Mouse (Mus musculus) midbrain, postnatal 0 days (tissue): ENCODE measurements around the gene Casq2. TPM values are rescaled to one million over a fixed set of nuclear protein-coding genes. Genes with fewer than 3 reads are reported as not detected.

ENCODE experiments used
- ATAC-seq: fragments of 200-750 bp; cut with Nextera tagmentation; 2 replicates; pipeline ENCODE4 v1.8.0; 2017; ENCODE audit warnings: moderate number of reproducible peaks, mild to moderate bottlenecking, moderate TSS enrichment, moderate library complexity; ENCODE audit not compliant: low FRiP score
- DNase-seq: peaks from one replicate; pipeline ENCODE4 v3.0.0-alpha.2; 2015; ENCODE audit warnings: low spot score
- H3K27ac ChIP-seq: fragments of 300-500 bp; sonication (generic); 2 replicates; pipeline ENCODE4 v1.5.1; 2014; ENCODE audit warnings: low read depth, mild to moderate bottlenecking, low read length, mixed read lengths
- H3K27me3 ChIP-seq: fragments of 300-500 bp; sonication (generic); 2 replicates; pipeline ENCODE4 v1.6.1; 2014; ENCODE audit warnings: low read length, control low read depth, mixed read lengths; ENCODE audit not compliant: insufficient read depth
- H3K36me3 ChIP-seq: fragments of 300-500 bp; sonication (generic); 2 replicates; pipeline ENCODE4 v1.6.1; 2014; ENCODE audit warnings: low read length, control low read depth, mixed read lengths; ENCODE audit not compliant: insufficient read depth
- H3K4me1 ChIP-seq: fragments of 300-500 bp; sonication (generic); 2 replicates; pipeline ENCODE4 v1.6.1; 2014; ENCODE audit warnings: mild to moderate bottlenecking, control low read depth, antibody characterized with exemption, low read length, mixed read lengths; ENCODE audit not compliant: insufficient read depth
- H3K4me2 ChIP-seq: fragments of 300-500 bp; sonication (generic); 2 replicates; pipeline ENCODE4 v1.6.1; 2014; ENCODE audit warnings: low read depth, mild to moderate bottlenecking, low read length, mixed read lengths; ENCODE audit not compliant: poor library complexity, severe bottlenecking
- H3K4me3 ChIP-seq: fragments of 300-500 bp; sonication (generic); 2 replicates; pipeline ENCODE4 v1.5.1; 2014; ENCODE audit warnings: low read depth, mild to moderate bottlenecking, low read length, moderate library complexity
- H3K9ac ChIP-seq: fragments of 300-500 bp; sonication (generic); replicated peaks from 2 replicates; pipeline ENCODE4 v1.6.1; 2014; ENCODE audit warnings: mild to moderate bottlenecking, low read length, moderate library complexity, mixed read lengths; ENCODE audit not compliant: poor library complexity, severe bottlenecking
- H3K9me3 ChIP-seq: fragments of 300-500 bp; sonication (generic); 2 replicates; pipeline ENCODE4 v1.6.1; 2016; ENCODE audit warnings: low read length, control low read depth
- CTCF ChIP-seq: IDR thresholded peaks from 2 replicates; pipeline ENCODE4 v1.5.1; 2016; ENCODE audit warnings: antibody characterized with exemption, mild to moderate bottlenecking
- WGBS: fragments of 180-500 bp; shearing (Covaris S2); extraction: QIAGEN DNeasy Blood & Tissue Kit; methylation state at CpG from one replicate; pipeline ENCODE4 v1.1.7; 2014; 5-methylcytosine and 5-hydroxymethylcytosine counted together
- polyA plus RNA-seq: library from polyadenylated mRNA; unstranded; fragments of >200 nt; fragmentation: Nextera tagmentation; extraction: Ambion mirVana; gene quantifications from 2 replicates; pipeline ENCODE4 v1.2.1, GENCODE M21; 2015
- total RNA-seq: library from RNA; depleted of rRNA; stranded (reverse); fragments of >200 nt; gene quantifications from 2 replicates; pipeline ENCODE4 v1.2.3, GENCODE M21; 2014; rRNA removed

Casq2 gene
- total and polyA plus RNA-seq, 2 experiments from 2014 or later = 0.84 to 0.93 TPM

GRCm38 (mm10) chr3:102194291-102195051 is 108.3 kb downstream of the Casq2 start:
- Histone ChIP-seq H3K9ac (0 out of 2 replicates have a peak overlapping the region, but pooled peaks have one; percentile 8), H3K9me3 (no peaks in the 10 kb centered on the region), H3K4me3 (no peak overlapping the region), H3K27ac (0 out of 2 replicates have a peak overlapping the region, but pooled peaks have one; percentile 34), H3K36me3 (no peaks in the 10 kb centered on the region), H3K27me3 (no peaks in the 10 kb centered on the region; the same call in 1 of the 2 replicates), H3K4me1 (peaks cover 14% of the 10 kb centered on the region), H3K4me2 (peak overlapping the region; percentile 7; the same call in 1 of the 2 replicates)
- peak; percentile 47 for TF ChIP-seq CTCF
- DNase-seq (peak; percentile 64), ATAC-seq (peak; percentile 64; the same call in 1 of the 2 replicates)
- 10% methylated on average over 11 of the region's 11 CpGs for WGBS

GRCm38 (mm10) chr3:102195762-102196161 is 109.5 kb downstream of the Casq2 start:
- ATAC-seq (no peak), DNase-seq (no peak)
- Histone ChIP-seq H3K27ac (no peak overlapping the region), H3K4me1 (peaks cover 14% of the 10 kb centered on the region), H3K4me3 (no peak overlapping the region), H3K9ac (no peak overlapping the region), H3K36me3 (no peaks in the 10 kb centered on the region), H3K4me2 (no peak overlapping the region), H3K9me3 (no peaks in the 10 kb centered on the region), H3K27me3 (no peaks in the 10 kb centered on the region; the same call in 1 of the 2 replicates)
- TF ChIP-seq CTCF = no peak
- WGBS = 58% methylated on average over 2 of the region's 2 CpGs

Other genes starting within 250 kb of the Casq2 start
- gene Mab21l3, start 237.5 kb upstream of the Casq2 start, total RNA-seq = 0.22 and 0.33 TPM in 2 replicates
- not detected in 2 replicates for gene Mab21l3, start 237.5 kb upstream of the Casq2 start, polyA plus RNA-seq
- gene Slc22a15, start 162.0 kb upstream of the Casq2 start, total RNA-seq = 13.2 and 13.5 TPM in 2 replicates
- gene Slc22a15, start 162.0 kb upstream of the Casq2 start, polyA plus RNA-seq = 5.6 and 6.2 TPM in 2 replicates
- gene Nhlh2, start 76.3 kb upstream of the Casq2 start, total RNA-seq = 18.8 and 21.2 TPM in 2 replicates
- gene Nhlh2, start 76.3 kb upstream of the Casq2 start, polyA plus RNA-seq = 12.8 and 16.0 TPM in 2 replicates
- gene Vangl1, start 118.3 kb downstream of the Casq2 start, total RNA-seq = 16.8 and 22.5 TPM in 2 replicates
- gene Vangl1, start 118.3 kb downstream of the Casq2 start, polyA plus RNA-seq = 7.1 and 8.9 TPM in 2 replicates